Mouse (Mus musculus) liver, embryonic 11.5 days (tissue): ENCODE measurements at regions not wholly inside any gene's neighbourhood (a gene's known extent, or its start where the extent isn't known, plus 50 kb on each side); places are given as distances from the start of the nearest gene placed in this dataset.

Experiments used
- ATAC-seq: fragments of 200-750 bp; cut with Nextera tagmentation; replicated peaks from 2 replicates; pipeline ENCODE4 v1.8.0; 2017; ENCODE audit warnings: moderate number of reproducible peaks, mild to moderate bottlenecking, moderate TSS enrichment, moderate library complexity; ENCODE audit not compliant: low FRiP score
- DNase-seq: peaks from one replicate; pipeline ENCODE4 v3.0.0-alpha.2; 2017; ENCODE audit warnings: low spot score
- H3K27ac ChIP-seq: fragments of 300-500 bp; sonication (generic); 2 replicates; pipeline ENCODE4 v1.5.1; 2014; ENCODE audit warnings: mild to moderate bottlenecking, low read depth, low read length, control low read depth
- H3K27me3 ChIP-seq: fragments of 300-500 bp; sonication (generic); replicated peaks from 2 replicates; pipeline ENCODE4 v1.6.1; 2014; ENCODE audit warnings: low read length, mixed read lengths; ENCODE audit not compliant: control insufficient read depth, insufficient read depth
- H3K36me3 ChIP-seq: fragments of 300-500 bp; sonication (generic); 2 replicates; pipeline ENCODE4 v1.6.1; 2014; ENCODE audit warnings: mild to moderate bottlenecking, low read length, moderate library complexity, mixed read lengths; ENCODE audit not compliant: control insufficient read depth, insufficient read depth
- H3K4me1 ChIP-seq: fragments of 300-500 bp; sonication (generic); replicated peaks from 2 replicates; pipeline ENCODE4 v1.6.1; 2014; ENCODE audit warnings: low read length, mixed read lengths; ENCODE audit not compliant: control insufficient read depth, insufficient read depth
- H3K4me2 ChIP-seq: fragments of 300-500 bp; sonication (generic); 2 replicates; pipeline ENCODE4 v1.6.1; 2014; ENCODE audit warnings: mild to moderate bottlenecking, control low read depth, moderate library complexity
- H3K4me3 ChIP-seq: fragments of 300-500 bp; sonication (generic); 2 replicates; pipeline ENCODE4 v1.5.1; 2014; ENCODE audit warnings: low read depth, low read length, control low read depth
- H3K9ac ChIP-seq: fragments of 300-500 bp; sonication (generic); 2 replicates; pipeline ENCODE4 v1.6.1; 2014; ENCODE audit warnings: low read depth, low read length, control low read depth
- H3K9me3 ChIP-seq: fragments of 300-500 bp; sonication (generic); 2 replicates; pipeline ENCODE4 v1.6.1; 2016; ENCODE audit warnings: low read length, inconsistent platforms, mixed read lengths; ENCODE audit not compliant: control insufficient read depth
- WGBS: fragments of 180-500 bp; shearing (Covaris S2); extraction: QIAGEN DNeasy Blood & Tissue Kit; methylation state at CpG from one replicate; pipeline ENCODE4 v1.1.7; 2014; 5-methylcytosine and 5-hydroxymethylcytosine counted together

DNA sequence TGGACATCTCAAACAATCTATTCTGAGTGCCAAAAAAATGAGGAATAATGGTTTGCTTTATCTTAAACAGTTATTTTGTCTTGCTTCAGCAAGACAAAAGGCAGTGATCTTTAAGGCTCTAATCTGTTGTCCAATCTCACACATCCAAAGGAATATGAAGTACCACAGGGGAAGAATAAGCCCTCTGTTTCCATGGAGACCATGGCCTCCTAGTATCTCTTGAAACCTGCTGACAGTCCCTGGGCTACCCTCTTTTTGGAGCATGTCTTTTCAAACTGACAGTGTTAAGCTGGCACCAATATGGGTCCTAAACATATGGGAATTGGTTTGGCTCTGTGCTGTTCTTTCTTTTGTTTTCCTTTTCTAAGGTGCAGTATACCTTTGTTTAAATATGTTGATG is 311.8 kb downstream of the Klf6 start:
- no peaks in the 10 kb centered on the region for H3K9me3 ChIP-seq
- ATAC-seq: no peak
- no peak for DNase-seq
- H3K27ac ChIP-seq: no peak overlapping the region
- no peaks in the 10 kb centered on the region for H3K27me3 ChIP-seq
- no peaks in the 10 kb centered on the region for H3K4me1 ChIP-seq
- no peaks in the 10 kb centered on the region for H3K36me3 ChIP-seq
- no peak overlapping the region for H3K4me2 ChIP-seq
- H3K4me3 ChIP-seq: no peak overlapping the region
- no peak overlapping the region for H3K9ac ChIP-seq

DNA sequence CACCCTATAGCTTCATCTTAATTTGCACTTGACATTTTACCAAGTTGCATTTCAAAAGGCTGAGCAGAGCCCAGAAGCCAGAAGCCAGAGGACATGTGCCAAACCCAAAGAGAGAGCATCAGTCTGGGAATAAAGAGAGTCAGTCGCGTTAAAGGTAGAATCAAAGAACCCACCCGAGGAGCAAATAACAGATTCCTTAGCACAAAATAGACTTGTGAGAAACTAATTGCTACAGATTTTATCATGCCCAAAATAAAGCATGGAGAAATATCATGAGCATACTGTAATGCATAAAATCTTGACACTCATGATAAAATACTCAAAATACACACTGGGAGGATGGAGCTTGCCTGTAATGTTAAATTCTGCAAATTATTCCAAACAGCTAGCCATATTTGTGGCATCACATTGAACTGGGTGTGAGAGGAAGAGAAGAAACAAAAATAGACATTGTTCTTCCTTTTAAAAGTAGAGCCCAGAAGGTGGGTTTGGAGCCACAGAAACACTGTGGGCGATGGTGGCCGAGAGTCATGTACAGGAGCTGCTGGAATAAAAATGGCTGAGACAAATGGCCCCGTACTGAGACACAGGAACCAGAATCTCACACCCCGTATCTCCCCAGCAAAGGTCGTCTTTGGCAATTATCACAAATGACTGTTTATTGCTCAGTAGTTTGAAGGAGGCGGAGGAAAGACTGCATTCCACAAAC is 317.2 kb downstream of the Klf6 start:
- Histone ChIP-seq H3K4me3 (no peak overlapping the region), H3K27me3 (no peaks in the 10 kb centered on the region), H3K9me3 (no peaks in the 10 kb centered on the region), H3K27ac (no peak overlapping the region), H3K36me3 (no peaks in the 10 kb centered on the region), H3K9ac (no peak overlapping the region), H3K4me2 (no peak overlapping the region), H3K4me1 (no peaks in the 10 kb centered on the region)
- DNase-seq: no peak
- 63% methylated on average over 9 of the region's 9 CpGs for WGBS
- no peak for ATAC-seq

DNA sequence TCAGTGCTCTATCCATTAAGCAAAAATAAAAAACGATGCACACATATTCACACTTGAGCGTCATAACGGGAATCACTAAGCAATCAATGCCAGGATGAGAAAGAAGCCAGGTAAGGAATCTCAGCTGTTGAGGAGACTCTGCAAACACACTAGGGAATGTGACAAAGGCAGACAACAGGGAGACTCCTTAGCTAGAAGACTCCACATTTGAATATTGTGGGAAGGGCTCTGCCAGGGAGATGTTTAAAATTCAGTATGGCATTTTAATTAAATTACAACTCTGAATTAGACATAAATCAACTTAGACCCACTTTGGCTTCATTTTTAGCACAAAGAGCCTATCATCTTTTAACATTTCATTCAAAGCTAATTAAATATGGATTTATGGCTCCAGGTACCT is 327.9 kb downstream of the Klf6 start:
- Histone ChIP-seq H3K4me1 (no peaks in the 10 kb centered on the region), H3K4me2 (no peak overlapping the region), H3K4me3 (no peak overlapping the region), H3K9ac (no peak overlapping the region), H3K27me3 (no peaks in the 10 kb centered on the region), H3K36me3 (no peaks in the 10 kb centered on the region), H3K27ac (no peak overlapping the region), H3K9me3 (no peaks in the 10 kb centered on the region)
- no peak for ATAC-seq
- 70% methylated on average over 3 of the region's 3 CpGs for WGBS
- DNase-seq: no peak

DNA sequence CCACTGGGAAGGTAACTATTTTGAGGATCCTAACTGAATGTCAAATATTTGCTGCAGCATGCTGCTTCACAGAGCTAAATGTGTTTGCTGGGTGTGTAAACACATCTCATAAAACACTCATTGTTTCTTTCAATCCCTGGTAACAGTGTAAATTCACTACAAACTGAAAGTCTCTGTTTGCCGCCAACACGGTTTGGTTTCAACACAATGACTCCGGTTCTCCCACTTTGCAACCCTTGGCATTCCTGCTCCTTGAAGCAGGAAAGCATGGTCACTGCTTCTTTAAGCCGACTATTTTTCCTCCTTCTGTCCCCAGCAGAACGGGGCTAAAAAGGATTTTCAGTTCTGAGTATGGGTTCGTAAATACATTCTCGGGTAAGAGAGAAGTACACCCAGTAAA is 328.3 kb downstream of the Klf6 start:
- Histone ChIP-seq H3K27ac (no peak overlapping the region), H3K9ac (no peak overlapping the region), H3K4me3 (no peak overlapping the region), H3K9me3 (no peaks in the 10 kb centered on the region), H3K4me1 (no peaks in the 10 kb centered on the region), H3K27me3 (no peaks in the 10 kb centered on the region), H3K36me3 (no peaks in the 10 kb centered on the region), H3K4me2 (no peak overlapping the region)
- no peak for ATAC-seq
- 60% methylated on average over 7 of the region's 7 CpGs for WGBS
- no peak for DNase-seq

DNA sequence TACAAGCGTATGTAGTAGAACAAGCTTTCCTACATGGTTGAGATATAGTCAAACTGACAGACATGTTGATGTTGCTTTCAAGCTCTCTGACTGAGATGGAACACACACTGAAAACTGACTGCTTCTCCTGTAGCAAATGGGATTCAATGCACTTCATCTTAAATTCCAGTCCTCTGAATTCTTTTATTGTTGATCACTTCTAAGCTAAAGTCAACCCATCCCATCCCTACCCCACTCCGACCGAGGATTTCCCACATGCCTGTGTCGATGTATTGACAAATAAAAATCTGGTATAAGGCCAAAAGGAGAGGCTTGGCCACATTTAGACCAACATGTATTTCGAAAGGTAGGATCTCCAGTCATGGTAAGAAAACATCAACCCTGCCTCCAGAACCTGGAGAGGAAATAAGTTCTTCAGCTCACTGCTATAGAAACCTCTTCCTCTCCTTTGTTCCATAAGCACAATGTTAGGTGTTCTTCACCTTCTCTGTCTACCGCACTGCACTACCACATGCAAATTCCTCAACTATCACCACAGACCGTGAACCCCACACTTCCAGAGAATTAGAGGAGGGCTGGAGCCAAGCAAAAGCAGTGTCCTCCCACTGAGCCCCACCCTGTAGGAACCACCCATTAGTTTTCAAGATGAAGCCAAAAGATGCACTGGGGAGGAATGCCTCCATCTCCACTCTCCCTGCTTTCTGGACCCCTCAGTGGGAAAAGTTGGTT is 330.1 kb downstream of the Klf6 start:
- no peak overlapping the region for H3K4me3 ChIP-seq
- no peaks in the 10 kb centered on the region for H3K36me3 ChIP-seq
- H3K27me3 ChIP-seq: no peaks in the 10 kb centered on the region
- no peaks in the 10 kb centered on the region for H3K4me1 ChIP-seq
- no peak overlapping the region for H3K9ac ChIP-seq
- H3K9me3 ChIP-seq: no peaks in the 10 kb centered on the region
- DNase-seq: no peak
- ATAC-seq: no peak
- WGBS: 78% methylated on average over 7 of the region's 7 CpGs
- H3K4me2 ChIP-seq: no peak overlapping the region
- H3K27ac ChIP-seq: no peak overlapping the region

DNA sequence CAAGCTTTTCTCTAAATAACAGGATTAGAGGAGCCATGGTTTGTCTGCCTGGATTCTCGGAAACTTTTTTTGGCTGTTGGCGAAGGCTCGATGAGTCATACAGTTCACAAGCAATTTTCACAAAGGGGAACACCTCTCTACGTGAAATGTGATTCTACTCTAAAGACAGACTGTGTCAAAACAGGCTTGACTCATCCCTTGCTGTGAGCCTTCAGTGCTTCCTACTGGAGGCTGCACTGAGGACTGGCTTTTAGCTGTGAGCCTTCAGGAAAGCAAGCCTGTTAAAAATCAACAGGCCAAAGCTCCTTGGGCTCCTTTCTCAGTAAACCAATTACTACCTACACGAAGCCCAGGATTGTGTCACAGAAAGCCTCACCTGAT is 330.6 kb downstream of the Klf6 start:
- Histone ChIP-seq H3K9ac (no peak overlapping the region), H3K36me3 (no peaks in the 10 kb centered on the region), H3K27ac (no peak overlapping the region), H3K4me3 (no peak overlapping the region), H3K4me2 (no peak overlapping the region), H3K27me3 (no peaks in the 10 kb centered on the region), H3K4me1 (no peaks in the 10 kb centered on the region), H3K9me3 (no peaks in the 10 kb centered on the region)
- ATAC-seq (no peak), DNase-seq (no peak)
- WGBS: 57% methylated on average over 5 of the region's 5 CpGs

DNA sequence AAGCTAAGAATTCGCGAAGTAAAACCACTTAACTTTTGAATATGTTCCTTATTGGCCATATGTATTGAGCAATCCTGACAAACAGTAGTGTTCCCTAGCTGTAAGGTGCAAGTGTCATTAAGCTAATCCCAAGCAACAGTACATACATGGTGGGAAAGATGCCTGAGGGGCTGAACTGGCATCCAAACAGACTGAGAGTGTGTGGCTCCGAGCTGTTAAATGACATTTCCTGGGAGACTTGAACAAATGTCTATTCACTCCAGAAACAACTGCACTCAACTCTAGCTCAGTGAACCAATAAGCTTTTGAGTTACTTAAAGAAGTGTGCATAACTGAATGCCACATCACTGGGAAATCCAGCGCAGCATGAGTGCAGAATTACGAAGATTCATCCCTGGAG is 335.4 kb downstream of the Klf6 start:
- Histone ChIP-seq H3K27ac (no peak overlapping the region), H3K9me3 (no peaks in the 10 kb centered on the region), H3K4me1 (no peaks in the 10 kb centered on the region), H3K4me3 (no peak overlapping the region), H3K4me2 (no peak overlapping the region), H3K27me3 (no peaks in the 10 kb centered on the region), H3K9ac (no peak overlapping the region), H3K36me3 (no peaks in the 10 kb centered on the region)
- 83% methylated on average over 5 of the region's 5 CpGs for WGBS
- DNase-seq (no peak), ATAC-seq (no peak)

DNA sequence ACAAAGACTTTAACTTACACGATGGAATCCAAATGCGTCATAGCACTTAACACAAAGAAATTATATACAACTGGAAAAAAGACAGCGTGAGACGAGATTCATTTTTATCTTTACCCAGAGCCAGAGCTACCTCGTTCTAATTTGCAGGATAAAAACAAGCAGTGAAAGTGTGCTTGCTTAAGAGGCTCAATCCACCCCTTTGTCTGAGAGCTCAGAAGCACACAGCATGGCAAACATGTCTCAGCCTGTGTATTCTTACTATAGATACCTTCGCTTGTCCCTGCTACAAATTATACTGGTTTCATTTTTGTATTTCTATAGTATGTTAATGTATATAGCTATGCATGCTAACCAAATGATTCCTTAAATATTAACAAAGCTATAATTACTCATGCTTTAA is 337.8 kb downstream of the Klf6 start:
- WGBS: 89% methylated on average over 6 of the region's 6 CpGs
- H3K27me3 ChIP-seq: no peaks in the 10 kb centered on the region
- no peaks in the 10 kb centered on the region for H3K36me3 ChIP-seq
- H3K9me3 ChIP-seq: no peaks in the 10 kb centered on the region
- no peak overlapping the region for H3K9ac ChIP-seq
- ATAC-seq (no peak), DNase-seq (no peak)
- no peak overlapping the region for H3K4me2 ChIP-seq
- no peaks in the 10 kb centered on the region for H3K4me1 ChIP-seq
- H3K27ac ChIP-seq: no peak overlapping the region
- H3K4me3 ChIP-seq: no peak overlapping the region

DNA sequence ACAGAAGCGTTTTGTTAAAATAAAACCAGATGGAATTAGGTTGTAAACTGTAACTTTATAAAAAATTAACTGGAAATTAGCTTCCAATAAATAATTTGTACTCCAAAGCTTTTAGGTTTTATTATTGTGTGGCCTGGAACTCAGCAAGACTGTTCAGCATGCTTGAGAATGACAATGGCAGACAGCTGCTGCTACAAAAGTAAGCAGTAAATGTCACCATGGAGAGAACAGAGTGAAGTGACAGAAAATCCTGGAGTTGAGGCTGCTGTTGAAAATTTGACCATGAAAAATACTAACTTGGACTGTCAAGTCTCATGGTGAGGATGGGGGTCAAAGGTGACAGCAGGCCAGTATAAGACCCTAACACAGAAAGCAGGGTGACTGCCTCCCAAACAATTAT is 340.2 kb downstream of the Klf6 start:
- no peak for DNase-seq

More for the DNA sequence above, 340.2 kb downstream of the Klf6 start:
- Histone ChIP-seq H3K9me3 (no peaks in the 10 kb centered on the region), H3K36me3 (no peaks in the 10 kb centered on the region), H3K9ac (no peak overlapping the region), H3K4me2 (no peak overlapping the region), H3K27me3 (no peaks in the 10 kb centered on the region), H3K4me3 (no peak overlapping the region), H3K27ac (no peak overlapping the region), H3K4me1 (no peaks in the 10 kb centered on the region)
- WGBS: 79% methylated on average over 1 of the region's 1 CpGs
- ATAC-seq: no peak
